Mouse (Mus musculus): ENCODE data around the gene Hdac7. TPM values are rescaled to one million over a fixed set of nuclear protein-coding genes. Genes with fewer than 3 reads are reported as not detected.

Hdac7 gene
- polyA plus RNA-seq, 1 experiment from 2014 or later = 5.7 TPM

GRCm38 (mm10) chr15:97812875-97813274 is 31.4 kb downstream of the Hdac7 start:
- no peak overlapping the region for H3K4me2 ChIP-seq
- no peaks in the 10 kb centered on the region for H3K9me3 ChIP-seq (replicated peaks)
- WGBS (ENCODE audit: insufficient replicate concordance) = 61% methylated on average over 7 of the region's 7 CpGs
- no peak overlapping the region for H3K4me3 ChIP-seq (replicated peaks)
- H3K9ac ChIP-seq = no peak overlapping the region
- no peaks in the 10 kb centered on the region for H3K27me3 ChIP-seq
- H3K27ac ChIP-seq (replicated peaks) = no peak overlapping the region
- ATAC-seq (ENCODE audit: insufficient read depth) = no peak
- peaks cover 27% of the 10 kb centered on the region for H3K4me1 ChIP-seq (replicated peaks)
- H3K36me3 ChIP-seq (replicated peaks) = peaks cover 10% of the 10 kb centered on the region

- no peak overlapping the region for H3K4me2 ChIP-seq
- H3K36me3 ChIP-seq (replicated peaks) = peaks cover 13% of the 10 kb centered on the region
- no peaks in the 10 kb centered on the region for H3K9me3 ChIP-seq (replicated peaks)
- H3K27me3 ChIP-seq = no peaks in the 10 kb centered on the region
- H3K4me3 ChIP-seq (replicated peaks) = no peak overlapping the region
- no peak overlapping the region for H3K27ac ChIP-seq (replicated peaks)
- ATAC-seq (ENCODE audit: insufficient read depth) = no peak
- WGBS (ENCODE audit: insufficient replicate concordance) = 64% methylated on average over 6 of the region's 6 CpGs
- H3K9ac ChIP-seq = no peak overlapping the region
- H3K4me1 ChIP-seq (replicated peaks) = peaks cover 27% of the 10 kb centered on the region
Measured at GRCm38 (mm10) chr15:97812126-97812525, 32.2 kb downstream of the Hdac7 start.

- no peaks in the 10 kb centered on the region for H3K27me3 ChIP-seq
- no peaks in the 10 kb centered on the region for H3K9me3 ChIP-seq (replicated peaks)
- H3K4me2 ChIP-seq = no peak overlapping the region
- 81% methylated on average over 9 of the region's 9 CpGs for WGBS (ENCODE audit: insufficient replicate concordance)
- ATAC-seq (ENCODE audit: insufficient read depth) = no peak
- H3K27ac ChIP-seq (replicated peaks) = no peak overlapping the region
- H3K4me3 ChIP-seq (replicated peaks) = no peak overlapping the region
- H3K36me3 ChIP-seq (replicated peaks) = peaks cover 15% of the 10 kb centered on the region
- H3K9ac ChIP-seq = no peak overlapping the region
- peaks cover 22% of the 10 kb centered on the region for H3K4me1 ChIP-seq (replicated peaks)
Measured at GRCm38 (mm10) chr15:97811307-97811706, 33.0 kb downstream of the Hdac7 start.

- no peak overlapping the region for H3K4me2 ChIP-seq
- no peak overlapping the region for H3K9ac ChIP-seq
- H3K4me1 ChIP-seq (replicated peaks) = peaks cover 18% of the 10 kb centered on the region
- WGBS (ENCODE audit: insufficient replicate concordance) = 72% methylated on average over 5 of the region's 5 CpGs
- ATAC-seq (ENCODE audit: insufficient read depth) = no peak
- no peak overlapping the region for H3K4me3 ChIP-seq (replicated peaks)
- H3K36me3 ChIP-seq (replicated peaks) = peaks cover 15% of the 10 kb centered on the region
- H3K27me3 ChIP-seq = no peaks in the 10 kb centered on the region
- no peak overlapping the region for H3K27ac ChIP-seq (replicated peaks)
- no peaks in the 10 kb centered on the region for H3K9me3 ChIP-seq (replicated peaks)
Measured at GRCm38 (mm10) chr15:97810399-97810798, 33.9 kb downstream of the Hdac7 start.

- 76% methylated on average over 5 of the region's 5 CpGs for WGBS (ENCODE audit: insufficient replicate concordance)
- Histone ChIP-seq H3K36me3 (replicated peaks) (peaks cover 15% of the 10 kb centered on the region), H3K9me3 (replicated peaks) (no peaks in the 10 kb centered on the region), H3K4me1 (replicated peaks) (peaks cover 13% of the 10 kb centered on the region), H3K27ac (replicated peaks) (no peak overlapping the region), H3K27me3 (no peaks in the 10 kb centered on the region), H3K9ac (no peak overlapping the region), H3K4me2 (no peak overlapping the region), H3K4me3 (replicated peaks) (no peak overlapping the region)
- no peak for ATAC-seq (ENCODE audit: insufficient read depth)
Measured at GRCm38 (mm10) chr15:97809942-97810341, 34.4 kb downstream of the Hdac7 start.

GRCm38 (mm10) chr15:97809206-97809605 is 35.1 kb downstream of the Hdac7 start:
- Histone ChIP-seq H3K4me3 (replicated peaks) (no peak overlapping the region), H3K4me2 (no peak overlapping the region), H3K9me3 (replicated peaks) (no peaks in the 10 kb centered on the region), H3K4me1 (replicated peaks) (peaks cover 7% of the 10 kb centered on the region; the same call in 1 of the 2 replicates), H3K27me3 (no peaks in the 10 kb centered on the region), H3K9ac (no peak overlapping the region), H3K36me3 (replicated peaks) (peaks cover 15% of the 10 kb centered on the region), H3K27ac (replicated peaks) (no peak overlapping the region)
- ATAC-seq (ENCODE audit: insufficient read depth) = no peak
- 84% methylated on average over 14 of the region's 14 CpGs for whole genome bisulfite sequencing (ENCODE audit: insufficient replicate concordance)

- Histone ChIP-seq H3K4me3 (replicated peaks) (no peak overlapping the region), H3K9ac (no peak overlapping the region), H3K36me3 (replicated peaks) (peaks cover 15% of the 10 kb centered on the region), H3K9me3 (replicated peaks) (no peaks in the 10 kb centered on the region), H3K27ac (replicated peaks) (no peak overlapping the region), H3K4me2 (no peak overlapping the region), H3K27me3 (no peaks in the 10 kb centered on the region), H3K4me1 (replicated peaks) (peaks cover 2% of the 10 kb centered on the region; the same call in 1 of the 2 replicates)
- WGBS (ENCODE audit: insufficient replicate concordance) = 82% methylated on average over 14 of the region's 14 CpGs
- ATAC-seq (ENCODE audit: insufficient read depth) = no peak
Measured at GRCm38 (mm10) chr15:97808532-97808931, 35.8 kb downstream of the Hdac7 start.

GRCm38 (mm10) chr15:97807867-97808266 is 36.4 kb downstream of the Hdac7 start:
- no peaks in the 10 kb centered on the region for H3K9me3 ChIP-seq (replicated peaks)
- H3K4me1 ChIP-seq (replicated peaks) = no peaks in the 10 kb centered on the region
- H3K27ac ChIP-seq (replicated peaks) = no peak overlapping the region
- H3K4me2 ChIP-seq = no peak overlapping the region
- H3K36me3 ChIP-seq (replicated peaks) = peaks cover 15% of the 10 kb centered on the region
- no peak overlapping the region for H3K4me3 ChIP-seq (replicated peaks)
- no peak overlapping the region for H3K9ac ChIP-seq
- ATAC-seq (ENCODE audit: insufficient read depth) = no peak
- WGBS (ENCODE audit: insufficient replicate concordance) = 77% methylated on average over 12 of the region's 12 CpGs
- no peaks in the 10 kb centered on the region for H3K27me3 ChIP-seq

- Histone ChIP-seq H3K4me3 (replicated peaks) (no peak overlapping the region), H3K4me1 (replicated peaks) (no peaks in the 10 kb centered on the region), H3K36me3 (replicated peaks) (0 out of 2 replicates have a peak, but pooled peaks cover 13% of the 10 kb centered on the region), H3K4me2 (no peak overlapping the region), H3K27ac (replicated peaks) (no peak overlapping the region), H3K9me3 (replicated peaks) (no peaks in the 10 kb centered on the region), H3K27me3 (no peaks in the 10 kb centered on the region), H3K9ac (no peak overlapping the region)
- ATAC-seq (ENCODE audit: insufficient read depth) = no peak
- WGBS (ENCODE audit: insufficient replicate concordance) = 70% methylated on average over 13 of the region's 13 CpGs
Measured at GRCm38 (mm10) chr15:97802575-97802974, 41.7 kb downstream of the Hdac7 start.

- Histone ChIP-seq H3K4me1 (replicated peaks) (no peaks in the 10 kb centered on the region), H3K27me3 (no peaks in the 10 kb centered on the region), H3K4me3 (replicated peaks) (no peak overlapping the region), H3K27ac (replicated peaks) (no peak overlapping the region), H3K9me3 (replicated peaks) (no peaks in the 10 kb centered on the region), H3K36me3 (replicated peaks) (0 out of 2 replicates have a peak, but pooled peaks cover 14% of the 10 kb centered on the region), H3K4me2 (no peak overlapping the region), H3K9ac (no peak overlapping the region)
- 75% methylated on average over 7 of the region's 7 CpGs for WGBS (ENCODE audit: insufficient replicate concordance)
- ATAC-seq (ENCODE audit: insufficient read depth) = no peak
Measured at GRCm38 (mm10) chr15:97801811-97802210, 42.5 kb downstream of the Hdac7 start.

GRCm38 (mm10) chr15:97800853-97801252 is 43.4 kb downstream of the Hdac7 start:
- Histone ChIP-seq H3K9me3 (replicated peaks) (no peaks in the 10 kb centered on the region), H3K4me2 (no peak overlapping the region), H3K36me3 (replicated peaks) (0 out of 2 replicates have a peak, but pooled peaks cover 16% of the 10 kb centered on the region), H3K4me1 (replicated peaks) (no peaks in the 10 kb centered on the region), H3K9ac (no peak overlapping the region), H3K27ac (replicated peaks) (no peak overlapping the region), H3K27me3 (no peaks in the 10 kb centered on the region), H3K4me3 (replicated peaks) (no peak overlapping the region)
- WGBS (ENCODE audit: insufficient replicate concordance) = 77% methylated on average over 13 of the region's 13 CpGs
- no peak for ATAC-seq (ENCODE audit: insufficient read depth)

- no peak overlapping the region for H3K4me2 ChIP-seq
- H3K9ac ChIP-seq = no peak overlapping the region
- H3K27me3 ChIP-seq = no peaks in the 10 kb centered on the region
- no peaks in the 10 kb centered on the region for H3K4me1 ChIP-seq (replicated peaks)
- no peak for ATAC-seq (ENCODE audit: insufficient read depth)
- H3K27ac ChIP-seq (replicated peaks) = no peak overlapping the region
- 73% methylated on average over 11 of the region's 11 CpGs for WGBS (ENCODE audit: insufficient replicate concordance)
- H3K4me3 ChIP-seq (replicated peaks) = no peak overlapping the region
- H3K9me3 ChIP-seq (replicated peaks) = no peaks in the 10 kb centered on the region
- 0 out of 2 replicates have a peak, but pooled peaks cover 22% of the 10 kb centered on the region for H3K36me3 ChIP-seq (replicated peaks)
Measured at GRCm38 (mm10) chr15:97799446-97799845, 44.9 kb downstream of the Hdac7 start.
